Mouse (Mus musculus) lung, adult 2 months (tissue): ENCODE data around the gene Ralgps2.

ENCODE experiments used
- CTCF ChIP-seq: fragments of 200-500 bp; IDR thresholded peaks from 2 replicates; pipeline ENCODE4 v1.5.1; 2011; ENCODE audit warnings: mild to moderate bottlenecking, low read length, control low read depth; ENCODE audit not compliant: insufficient read depth
- POLR2A ChIP-seq: fragments of 200-500 bp; IDR thresholded peaks from 2 replicates; pipeline ENCODE4 v1.6.1; 2011; ENCODE audit warnings: low read depth, mild to moderate bottlenecking, control low read depth, low read length, borderline replicate concordance; ENCODE audit errors: extremely low read depth

DNA sequence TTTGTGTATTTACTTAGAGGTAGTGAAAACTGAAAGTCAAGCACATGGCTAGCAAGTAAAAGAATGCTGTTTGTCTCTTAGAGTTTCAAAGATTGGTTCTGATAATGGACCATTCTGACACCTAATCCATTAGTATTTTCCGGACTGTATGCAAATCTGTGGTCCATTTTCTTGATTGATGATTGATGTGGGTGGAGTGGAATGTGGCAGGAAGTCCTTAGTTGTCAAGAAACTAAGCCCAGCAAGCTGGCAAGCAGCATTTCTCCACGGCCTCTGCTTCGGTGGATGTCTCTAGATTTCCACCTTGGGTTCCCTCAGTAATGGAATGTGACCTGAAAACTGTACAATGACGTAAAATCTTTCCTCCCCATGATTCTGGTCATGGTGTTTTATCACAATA lies 68.8 kb downstream of the Ralgps2 start:
- TF ChIP-seq POLR2A (no peak), CTCF (no peak)
